Mouse (Mus musculus): ENCODE measurements around the gene Ubl4b. TPM values are rescaled to one million over a fixed set of nuclear protein-coding genes. Genes with fewer than 3 reads are reported as not detected.

Ubl4b gene
- total RNA-seq, 2 experiments from 2014 or later: not detected

DNA sequence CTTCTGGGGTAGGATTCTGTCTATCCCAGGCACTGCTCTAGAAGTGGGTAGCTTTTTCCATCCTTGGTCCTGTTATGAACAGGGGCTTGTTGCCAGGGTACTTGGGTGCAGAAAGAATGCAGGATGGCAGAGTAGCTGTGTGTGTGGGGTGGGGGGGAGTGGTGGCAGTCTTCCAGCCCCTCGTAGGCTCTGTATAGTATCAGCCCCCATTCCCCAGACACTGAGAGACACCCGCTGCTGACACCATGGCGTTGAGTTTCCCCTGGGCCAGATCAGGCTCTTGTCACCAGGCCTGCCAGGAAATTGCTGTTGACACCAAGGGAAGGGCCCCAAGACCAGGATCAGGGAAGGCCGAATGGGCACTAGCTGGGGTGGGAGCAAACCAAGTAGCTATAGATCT lies 13.8 kb upstream of the Ubl4b start:
- DNase-seq (ENCODE audit: low spot score in 2 of 2): no peak

DNA sequence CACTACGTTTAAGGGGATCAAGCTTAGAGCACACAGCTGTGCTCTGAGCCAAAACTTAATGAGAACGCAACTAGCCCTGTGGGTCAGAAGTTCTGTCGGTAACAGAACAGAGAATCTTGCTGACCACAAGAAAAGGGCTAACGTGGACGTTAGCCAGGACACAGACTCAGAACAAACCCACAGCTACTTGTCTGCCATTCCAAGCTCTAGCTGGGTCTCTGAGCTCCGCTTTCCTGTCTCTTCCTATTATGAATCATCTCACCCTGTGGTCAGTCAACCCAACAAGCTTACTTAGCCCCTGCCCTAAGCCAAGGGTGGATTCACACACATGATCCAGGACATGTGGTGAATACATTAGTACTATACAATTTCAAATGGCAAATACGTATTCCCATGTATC lies 12.9 kb upstream of the Ubl4b start:
- no peak for DNase-seq (ENCODE audit: low spot score in 2 of 2)

DNA sequence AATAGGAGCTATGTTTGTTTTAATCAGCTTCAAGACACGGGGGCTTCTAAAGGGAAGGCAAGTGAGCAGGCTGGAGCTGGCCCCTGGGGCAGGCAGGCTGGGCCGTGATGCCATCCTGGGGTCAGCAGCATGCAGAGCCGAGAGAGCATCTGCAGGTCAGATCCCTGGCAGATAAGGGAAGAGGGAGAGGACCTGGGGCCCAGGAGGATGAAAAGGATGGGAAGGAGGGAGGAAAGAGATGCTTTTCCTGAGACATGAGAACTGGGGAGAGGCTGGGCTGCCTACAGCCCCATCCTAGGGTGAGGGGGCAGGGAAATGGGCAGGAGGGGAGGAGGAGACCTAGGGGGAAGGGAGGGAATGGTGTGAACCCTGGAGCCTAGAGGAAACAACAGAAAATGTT lies 10.5 kb upstream of the Ubl4b start:
- no peak for DNase-seq (ENCODE audit: low spot score in 2 of 2)

DNA sequence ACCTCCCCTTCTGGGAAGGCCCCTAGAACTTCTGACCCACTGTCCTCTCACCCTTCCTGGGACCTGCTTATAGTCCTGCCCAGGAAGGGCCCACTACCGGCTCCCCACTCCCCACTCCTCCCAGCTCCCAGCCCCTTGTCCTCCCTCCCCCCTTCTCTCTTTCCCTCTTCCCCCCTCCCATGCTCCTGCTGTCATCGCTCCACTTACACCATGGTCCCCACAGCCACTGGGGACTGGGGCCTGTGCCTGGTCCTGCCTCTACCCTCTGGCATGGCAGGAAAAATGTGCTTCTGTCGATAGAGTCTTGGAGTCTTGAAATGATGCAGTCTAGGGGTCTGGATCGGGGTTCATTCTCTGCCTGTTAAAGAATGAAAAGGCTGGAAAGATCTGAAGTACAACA lies 9.0 kb upstream of the Ubl4b start:
- DNase-seq (ENCODE audit: low spot score in 2 of 2): no peak

DNA sequence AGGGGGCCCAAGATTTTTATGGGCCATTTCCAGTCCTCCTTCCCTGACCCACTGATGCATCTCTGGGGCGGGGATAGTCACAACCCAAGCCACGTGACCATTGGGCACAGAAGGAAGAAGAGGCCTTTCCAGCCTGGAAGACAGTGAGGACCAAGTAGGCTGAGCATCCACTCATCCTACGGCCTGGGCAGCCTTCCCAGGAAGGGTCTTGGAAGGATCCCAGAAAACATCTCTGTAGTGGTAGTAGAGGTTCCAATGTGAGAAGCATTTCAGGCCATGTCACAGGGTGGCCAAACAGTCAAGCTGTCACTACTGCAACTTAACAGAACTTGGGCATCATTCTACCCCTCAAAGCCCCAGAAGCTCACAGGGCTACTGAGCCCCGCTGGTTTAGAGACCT lies 7.7 kb upstream of the Ubl4b start:
- DNase-seq (ENCODE audit: low spot score in 2 of 2): no peak

DNA sequence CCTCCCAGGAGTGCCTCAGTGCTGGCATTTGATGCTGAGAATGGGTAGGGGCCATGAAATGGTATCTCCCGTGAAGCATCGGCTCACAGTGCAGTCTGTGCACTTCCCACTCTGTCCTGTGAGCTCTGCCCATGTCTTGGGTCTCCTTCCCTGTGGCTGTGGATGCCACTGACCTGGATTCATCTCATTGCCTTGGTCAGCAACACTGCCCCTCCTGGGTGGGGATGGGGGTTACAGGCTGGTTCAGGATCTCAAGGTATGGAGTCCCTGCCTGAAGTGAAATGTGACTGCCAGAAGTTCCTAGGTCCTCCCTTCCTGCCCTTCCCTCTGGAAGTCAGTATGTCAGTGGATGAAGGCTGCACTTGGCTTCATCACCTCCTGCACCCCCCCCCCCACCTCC lies 7.2 kb upstream of the Ubl4b start:
- DNase-seq (ENCODE audit: low spot score in 2 of 2): no peak

DNA sequence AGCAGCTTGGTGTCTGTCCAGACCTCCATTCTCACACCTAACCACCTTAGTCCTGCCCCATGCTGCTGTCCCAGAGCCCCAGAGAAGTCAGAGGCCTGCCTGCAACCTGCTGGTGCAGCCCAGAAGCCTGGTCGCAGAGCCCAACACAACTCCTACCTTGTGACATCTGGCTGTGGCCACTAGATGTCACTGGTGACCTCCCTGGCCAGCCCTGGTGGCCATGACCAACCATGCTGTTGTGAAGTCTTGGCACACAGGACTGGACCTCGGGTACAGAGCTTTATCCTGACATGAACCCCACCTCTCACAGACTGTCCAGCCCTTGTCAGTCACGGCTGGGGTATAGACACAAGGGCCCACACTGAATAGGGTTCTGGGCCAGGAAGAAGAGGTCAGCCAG lies 4.3 kb upstream of the Ubl4b start:
- DNase-seq (ENCODE audit: low spot score in 2 of 2): peak; percentile 53 to 54

DNA sequence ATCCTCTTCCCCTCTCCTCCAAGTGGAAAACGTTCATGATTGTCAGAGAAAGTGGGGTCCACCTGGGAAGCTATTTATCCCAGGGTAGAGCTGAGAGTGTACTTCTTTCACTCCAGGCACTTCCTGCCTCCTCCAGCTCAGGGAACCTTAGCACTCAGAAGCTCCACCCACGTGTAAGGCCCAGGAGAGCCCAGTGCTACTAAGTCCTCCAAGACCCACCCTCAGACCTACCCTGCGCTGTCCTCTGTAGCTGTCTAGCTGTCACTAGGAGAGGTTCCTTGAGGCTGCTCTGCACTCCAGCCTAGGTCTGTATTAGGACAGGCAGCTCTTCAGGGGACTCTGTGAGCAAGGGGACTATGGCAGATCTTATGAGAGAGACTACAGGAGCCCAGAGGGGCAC lies 3.9 kb upstream of the Ubl4b start:
- DNase-seq (ENCODE audit: low spot score in 2 of 2): no peak

DNA sequence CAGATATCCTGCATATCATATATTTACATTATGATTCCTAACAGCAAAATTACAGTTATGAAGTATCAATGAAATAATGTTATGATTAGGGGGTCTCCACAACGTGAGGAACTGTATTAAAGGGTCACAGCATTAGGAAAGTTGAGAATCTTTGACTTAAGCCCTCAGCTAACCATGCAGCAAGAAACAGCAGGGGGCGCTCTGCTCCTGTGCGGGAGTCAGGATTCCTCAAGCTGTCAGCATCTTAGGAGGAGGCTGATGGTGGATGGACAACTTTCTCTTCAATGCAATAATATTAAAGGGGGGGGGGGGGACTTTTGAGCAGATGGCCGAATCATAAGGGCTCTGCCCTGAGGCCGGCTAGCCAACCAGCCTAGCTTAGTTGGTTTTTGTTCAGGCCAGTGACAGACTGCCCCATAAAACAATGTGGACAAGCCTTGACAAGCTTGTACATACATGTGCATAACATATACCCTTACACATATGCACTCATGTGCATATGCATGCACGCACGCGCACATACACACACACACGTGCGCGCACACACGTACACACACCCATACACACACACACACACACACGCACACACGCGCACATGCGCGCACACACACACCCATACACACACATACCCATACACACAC lies 4.3 kb downstream of the Ubl4b start:
- DNase-seq (ENCODE audit: low spot score in 2 of 2): peak; percentile 59 to 72

DNA sequence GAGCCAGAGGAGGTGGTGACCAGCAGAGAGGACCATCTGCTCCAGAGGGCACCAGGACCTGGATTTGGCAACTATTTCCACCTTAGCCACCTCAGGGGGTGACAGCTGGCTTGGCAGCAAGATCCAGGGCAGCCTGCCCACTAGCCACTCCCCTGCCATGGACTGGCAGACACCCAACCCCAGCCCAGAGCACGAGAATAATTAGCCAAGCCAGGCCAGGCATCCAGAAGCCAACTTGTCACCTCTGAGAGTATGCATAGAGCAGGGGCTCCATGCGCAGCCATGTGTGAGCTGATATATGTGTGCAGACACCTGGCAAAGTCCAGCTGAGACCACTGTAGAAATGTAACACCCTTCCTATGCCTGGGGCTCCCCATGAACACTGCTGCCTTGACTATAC lies 7.9 kb downstream of the Ubl4b start:
- no peak for DNase-seq (ENCODE audit: low spot score in 2 of 2)

DNA sequence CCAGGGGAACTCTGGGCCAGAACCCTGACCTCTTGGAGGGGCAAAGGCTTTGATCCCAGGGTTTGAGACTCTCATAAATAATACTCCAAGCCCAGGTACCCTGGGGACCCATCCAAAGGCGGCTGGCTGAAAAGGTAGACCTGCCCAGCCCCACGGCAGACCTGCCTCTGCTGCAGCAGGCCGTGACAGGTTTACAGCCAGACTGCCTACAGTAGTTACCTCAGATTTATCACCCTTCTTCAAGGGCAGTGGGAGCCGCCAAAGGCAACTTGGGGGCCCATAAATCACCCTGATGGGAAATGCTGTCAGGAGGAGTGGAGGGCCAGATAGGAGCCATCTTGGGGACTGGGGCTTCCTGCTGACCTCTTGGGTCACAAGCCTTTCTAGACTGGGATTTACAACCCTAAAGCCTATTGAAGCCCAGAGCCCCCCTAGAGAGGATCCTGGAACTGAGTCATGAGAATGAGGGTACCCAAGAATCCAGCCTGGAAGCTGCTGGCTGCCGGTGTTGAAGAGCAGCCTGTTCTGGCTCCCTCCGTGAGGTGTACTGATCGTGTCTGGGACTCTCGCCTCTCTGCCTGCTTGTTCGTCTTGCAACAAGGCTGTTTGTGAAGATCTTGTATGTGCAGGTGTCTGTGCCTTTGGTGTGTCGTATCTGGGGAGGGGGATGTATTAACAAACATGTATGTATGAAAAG lies 9.0 kb downstream of the Ubl4b start:
- DNase-seq (ENCODE audit: low spot score in 2 of 2): no peak

DNA sequence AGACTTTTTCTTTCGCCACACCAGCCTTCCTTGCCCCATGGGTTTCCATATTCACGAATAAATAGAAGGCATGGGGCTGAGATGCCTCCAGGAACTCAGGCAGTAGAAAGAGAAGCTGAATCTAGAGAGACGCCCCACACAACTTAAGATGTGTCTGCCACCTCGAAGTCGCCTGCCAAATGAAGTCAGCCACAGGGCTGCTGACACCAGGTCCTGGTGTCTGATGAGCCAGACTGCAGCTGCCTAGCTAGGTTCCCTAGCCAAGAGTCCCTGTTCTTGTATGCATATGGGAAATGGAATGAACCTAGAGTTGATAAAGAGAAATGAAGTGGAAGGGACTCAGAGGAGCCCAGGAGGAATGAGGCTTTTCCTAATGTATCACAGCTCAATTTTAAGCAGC lies 9.6 kb downstream of the Ubl4b start:
- DNase-seq (ENCODE audit: low spot score in 2 of 2): no peak

DNA sequence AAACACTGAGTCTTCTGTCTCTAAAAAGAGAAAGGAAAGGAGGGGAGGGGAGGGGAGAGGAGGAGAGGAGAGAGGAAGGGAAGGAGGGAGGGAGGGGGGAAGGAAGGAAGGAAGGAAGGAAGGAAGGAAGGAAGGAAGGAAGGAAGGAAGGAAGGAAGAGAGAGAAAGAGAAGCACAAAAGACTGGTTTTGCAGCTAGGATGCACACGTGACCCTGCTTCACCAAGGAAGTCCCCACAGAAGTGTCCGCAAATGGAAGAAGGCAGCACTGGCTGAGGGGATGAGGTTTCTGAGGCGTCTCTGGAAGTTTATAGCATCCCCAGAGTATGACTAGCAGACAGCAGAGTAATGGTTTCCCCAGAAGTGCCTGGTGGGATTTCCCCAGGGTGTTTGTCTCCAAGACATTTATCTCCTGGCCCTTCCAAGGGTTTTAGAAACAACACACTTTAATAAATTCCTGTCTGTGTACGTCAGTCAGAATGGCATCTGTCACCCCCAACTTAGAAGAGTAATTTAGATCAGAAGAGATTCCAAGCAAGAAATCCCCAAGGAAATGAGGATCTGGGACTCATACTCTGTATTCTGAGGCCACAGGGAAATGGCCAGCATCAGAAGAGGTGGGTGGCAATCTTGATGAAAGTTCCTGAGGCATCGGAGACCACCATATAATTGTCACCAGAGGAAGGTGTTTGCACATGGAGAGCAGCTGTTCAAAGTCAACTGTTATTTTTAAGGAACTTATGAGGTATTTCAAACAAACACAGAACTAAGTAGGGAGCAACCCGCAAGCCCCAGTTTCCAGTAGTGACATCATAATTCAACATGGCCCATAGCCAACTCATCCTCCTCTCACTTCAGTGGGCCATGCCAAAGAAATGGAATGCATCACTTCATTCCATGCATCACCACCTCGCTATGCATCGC lies 11.5 kb downstream of the Ubl4b start:
- DNase-seq (ENCODE audit: low spot score in 2 of 2): no peak

DNA sequence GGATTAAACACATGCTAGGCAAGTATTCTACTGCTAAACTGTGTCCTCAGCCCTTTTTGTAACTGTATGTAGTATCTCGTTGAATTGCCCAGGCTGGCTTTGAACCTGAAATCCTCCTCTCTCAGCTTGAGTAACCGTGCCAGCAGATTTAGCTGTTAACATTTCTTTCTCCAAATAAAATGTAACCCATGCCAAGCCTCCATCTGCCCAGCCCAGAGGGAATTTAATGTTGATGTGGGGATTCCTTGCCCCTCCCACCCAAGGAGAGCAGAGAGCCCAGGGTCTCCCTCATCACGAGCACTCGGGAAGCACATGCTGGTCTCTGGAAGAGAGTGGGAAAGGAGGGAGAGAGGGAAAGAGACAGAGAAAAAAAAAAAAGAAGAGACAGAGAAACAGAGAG lies 12.3 kb downstream of the Ubl4b start:
- no peak for DNase-seq (ENCODE audit: low spot score in 2 of 2)

DNA sequence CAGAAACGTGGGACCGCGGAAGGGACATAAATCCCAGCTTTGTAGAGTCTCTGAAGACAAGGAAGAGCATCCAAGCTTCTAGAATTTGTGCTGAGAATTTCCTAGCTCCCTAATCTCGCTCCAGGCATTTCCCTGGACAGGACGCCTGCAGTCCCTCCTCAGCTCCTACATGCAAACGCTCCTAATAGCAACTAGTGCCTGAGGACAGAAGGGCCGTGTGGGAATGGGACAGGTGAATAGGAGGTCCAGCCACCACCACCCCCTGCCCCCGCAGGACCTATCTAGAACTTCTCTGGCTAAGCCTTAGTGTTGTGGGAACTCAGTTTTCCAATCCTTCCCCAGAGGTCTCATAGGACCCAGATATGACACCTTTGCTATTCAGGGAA lies 17.4 kb downstream of the Ubl4b start:
- no peak for DNase-seq (ENCODE audit: low spot score in 2 of 2)

DNA sequence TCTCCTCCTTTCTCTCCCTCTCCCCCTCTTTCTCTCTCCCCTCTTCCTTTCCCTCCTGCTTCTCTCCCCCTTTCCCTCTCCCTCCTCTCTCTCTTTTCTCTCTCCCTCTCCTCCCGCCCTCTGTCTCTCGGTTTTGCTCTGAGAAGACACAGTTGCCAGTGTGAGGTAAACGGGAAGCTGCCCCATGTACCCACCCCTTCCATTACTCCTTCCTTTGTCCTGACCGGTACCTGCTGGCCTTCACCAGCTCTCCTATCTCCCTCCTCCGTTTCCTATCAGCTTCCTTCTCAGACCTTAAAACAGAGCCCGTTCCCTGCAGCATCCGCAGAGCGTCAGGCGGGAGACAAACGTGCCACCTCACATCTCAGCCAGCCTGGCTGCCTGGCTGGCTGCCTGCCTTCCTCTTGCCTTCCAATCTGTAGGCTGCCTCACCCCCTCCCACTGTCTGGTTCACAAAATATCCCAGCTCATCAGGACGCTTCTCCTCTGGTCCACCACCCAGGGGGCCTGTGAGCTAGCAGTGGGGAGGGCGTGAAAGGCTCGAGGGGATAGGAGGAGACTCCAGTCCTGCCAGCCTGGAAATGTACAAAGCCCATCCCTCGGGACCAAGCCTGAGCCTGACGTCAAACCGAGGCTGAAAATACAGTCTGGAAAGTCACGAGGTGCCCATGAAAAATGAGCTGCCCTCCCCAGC lies 17.9 kb downstream of the Ubl4b start:
- DNase-seq (ENCODE audit: low spot score in 2 of 2): no peak

DNA sequence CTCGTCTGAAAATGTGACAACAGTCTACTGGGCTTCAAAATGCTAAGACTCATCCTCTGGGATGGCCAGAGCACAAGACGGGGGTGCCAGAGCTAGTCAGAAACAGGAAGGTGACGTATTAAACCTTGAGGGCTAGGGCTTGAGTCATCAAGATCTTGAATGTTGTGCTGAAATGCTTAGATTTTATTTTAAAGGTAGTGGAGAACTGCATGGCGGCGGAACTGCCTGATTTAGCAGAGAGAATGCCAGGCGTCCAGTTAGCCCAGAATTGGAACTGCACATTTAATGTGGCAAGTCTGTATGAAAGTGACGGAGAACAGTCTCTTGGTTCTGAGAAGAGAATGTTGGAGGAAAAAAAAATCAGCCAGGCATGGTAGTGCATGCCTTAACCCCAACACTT lies 19.9 kb downstream of the Ubl4b start:
- no peak for DNase-seq (ENCODE audit: low spot score in 2 of 2)

DNA sequence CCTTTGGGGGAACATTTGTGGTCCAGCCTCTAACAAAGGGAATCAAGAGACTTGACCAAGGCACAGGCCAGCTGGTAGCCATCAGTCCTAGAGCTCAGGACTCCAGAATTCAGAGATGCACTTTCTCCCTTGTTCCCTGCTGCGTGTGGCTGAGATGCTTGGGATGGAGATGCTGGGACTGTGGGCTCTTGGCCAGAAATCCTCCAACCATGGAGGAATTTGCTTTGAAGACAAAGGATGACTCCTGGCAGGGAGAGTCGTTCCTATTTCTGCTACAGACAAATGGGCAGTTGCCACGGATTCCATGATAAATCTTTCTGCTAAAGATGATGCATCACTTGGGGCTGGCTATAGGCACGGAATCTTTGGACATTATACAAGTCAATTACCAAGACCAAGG lies 21.3 kb downstream of the Ubl4b start:
- DNase-seq (ENCODE audit: low spot score in 2 of 2): no peak

DNA sequence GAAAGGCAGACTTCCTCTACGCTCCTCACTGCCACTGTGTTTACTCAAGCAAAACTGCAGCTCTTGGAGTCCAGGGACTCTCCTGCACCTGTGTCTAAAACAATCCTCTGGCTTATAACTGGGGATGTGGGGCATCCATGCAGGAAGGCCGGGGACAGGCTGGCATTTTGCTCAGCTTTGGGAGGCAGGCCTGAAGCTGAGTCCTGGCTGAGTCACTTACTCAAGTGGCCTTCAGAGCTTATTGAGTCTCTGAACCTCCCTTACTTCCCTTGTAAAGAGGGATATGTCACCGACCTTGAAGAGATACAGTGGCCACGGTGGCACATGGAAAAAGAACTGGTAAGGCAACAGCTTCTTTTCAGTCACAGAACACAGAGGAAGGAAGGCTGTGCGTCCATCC lies 24.3 kb downstream of the Ubl4b start:
- peak in 1 of 2 experiments; percentile 37 for DNase-seq (ENCODE audit: low spot score in 2 of 2)

DNA sequence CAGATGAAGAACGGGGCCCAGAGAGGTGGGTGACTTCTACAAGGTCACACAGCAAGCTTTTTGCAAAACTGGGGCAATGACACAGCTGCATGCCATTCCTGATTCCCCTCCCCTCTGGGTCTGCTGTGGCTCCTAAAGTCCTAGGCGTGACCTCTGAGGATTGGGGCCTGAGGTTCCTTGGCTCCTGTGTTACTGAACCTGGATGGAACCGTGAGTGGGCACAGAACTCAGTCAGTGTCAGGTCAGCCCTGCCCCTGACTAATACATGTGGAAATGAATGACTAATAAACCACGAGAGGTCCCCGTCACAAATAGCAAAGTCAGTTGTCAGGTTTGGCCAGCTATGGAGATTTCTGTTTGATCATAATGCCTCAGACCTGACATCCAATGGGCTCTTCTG lies 25.7 kb downstream of the Ubl4b start:
- DNase-seq (ENCODE audit: low spot score in 2 of 2): no peak

DNA sequence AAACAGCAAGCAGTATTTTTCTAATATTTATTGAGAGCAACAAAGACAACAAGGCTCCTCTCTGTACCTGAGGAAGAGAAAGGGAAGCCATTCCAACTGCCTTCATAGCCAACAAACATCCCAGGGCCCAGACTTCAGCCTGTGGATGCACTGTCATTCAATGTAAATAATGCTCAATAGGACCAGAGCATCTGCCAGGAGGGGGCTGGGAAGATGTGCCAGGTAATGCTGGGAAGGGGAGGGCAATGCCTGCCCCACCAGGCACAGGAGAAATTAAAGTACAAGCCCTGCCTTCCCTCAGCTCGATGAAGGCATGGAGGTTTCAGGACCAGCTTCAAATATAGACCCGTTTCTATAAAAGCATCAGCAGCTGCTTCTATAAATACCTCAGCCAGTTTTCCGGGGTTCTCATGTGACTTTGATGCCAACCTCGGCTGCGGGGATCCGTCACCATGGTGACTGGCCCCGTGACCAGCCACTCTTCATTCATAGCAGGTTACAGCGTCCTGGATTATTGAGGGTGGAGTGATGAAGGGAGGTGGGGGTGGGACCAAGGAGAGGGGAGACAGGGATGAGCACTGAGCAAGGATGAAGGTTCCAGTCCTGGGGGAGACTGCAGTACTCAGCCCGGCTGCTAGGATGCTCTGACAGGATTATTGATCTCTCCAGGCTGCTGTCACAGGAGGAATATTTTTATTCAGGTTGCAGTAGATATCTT lies 26.3 kb downstream of the Ubl4b start:
- DNase-seq (ENCODE audit: low spot score in 2 of 2): no peak

All from adrenal gland, adult 18-20 months (tissue).